Mouse (Mus musculus) kidney, postnatal 0 days (tissue): ENCODE measurements around the gene Susd5. TPM values are rescaled to one million over a fixed set of nuclear protein-coding genes. Genes with fewer than 3 reads are reported as not detected.

ENCODE experiments used
- ATAC-seq: fragments of 200-750 bp; cut with Nextera tagmentation; replicated peaks from 2 replicates; pipeline ENCODE4 v1.8.0; 2017; ENCODE audit warnings: low read depth, moderate number of reproducible peaks, moderate TSS enrichment, moderate library complexity; ENCODE audit not compliant: low FRiP score
- DNase-seq: peaks from one replicate; pipeline ENCODE4 v3.0.0-alpha.2; 2016; ENCODE audit warnings: low spot score
- H3K27ac ChIP-seq: fragments of 300-500 bp; sonication (generic); 2 replicates; pipeline ENCODE4 v1.5.1; 2014; ENCODE audit warnings: mild to moderate bottlenecking
- H3K27me3 ChIP-seq: fragments of 300-500 bp; sonication (generic); 2 replicates; pipeline ENCODE4 v1.6.1; 2014; ENCODE audit warnings: low read length, mixed read lengths; ENCODE audit not compliant: insufficient read depth
- H3K36me3 ChIP-seq: fragments of 300-500 bp; sonication (generic); 2 replicates; pipeline ENCODE4 v1.6.1; 2014; ENCODE audit warnings: low read length, mixed read lengths; ENCODE audit not compliant: insufficient read depth
- H3K4me1 ChIP-seq: fragments of 300-500 bp; sonication (generic); replicated peaks from 2 replicates; pipeline ENCODE4 v1.6.1; 2014; ENCODE audit warnings: antibody characterized with exemption, low read length, mixed read lengths; ENCODE audit not compliant: insufficient read depth
- H3K4me2 ChIP-seq: fragments of 300-500 bp; sonication (generic); 2 replicates; pipeline ENCODE4 v1.6.1; 2014; ENCODE audit warnings: mild to moderate bottlenecking, low read length, moderate library complexity, mixed read lengths
- H3K4me3 ChIP-seq: fragments of 300-500 bp; sonication (generic); replicated peaks from 2 replicates; pipeline ENCODE4 v1.5.1; 2014; ENCODE audit warnings: low read depth, low read length
- H3K9ac ChIP-seq: fragments of 300-500 bp; sonication (generic); 2 replicates; pipeline ENCODE4 v1.6.1; 2014; ENCODE audit warnings: low read depth, low read length
- H3K9me3 ChIP-seq: fragments of 300-500 bp; sonication (generic); replicated peaks from 2 replicates; pipeline ENCODE4 v1.6.1; 2016; ENCODE audit warnings: low read length, inconsistent platforms, mixed read lengths
- CTCF ChIP-seq: IDR thresholded peaks from 2 replicates; pipeline ENCODE4 v1.5.1; 2016; ENCODE audit warnings: antibody characterized with exemption, low read depth, mild to moderate bottlenecking, moderate library complexity
- WGBS: fragments of 180-500 bp; shearing (Covaris S2); extraction: QIAGEN DNeasy Blood & Tissue Kit; methylation state at CpG from one replicate; pipeline ENCODE4 v1.1.7; 2014; 5-methylcytosine and 5-hydroxymethylcytosine counted together
- polyA plus RNA-seq: library from polyadenylated mRNA; unstranded; fragments of >200 nt; fragmentation: Nextera tagmentation; extraction: Ambion mirVana; gene quantifications from 2 replicates; pipeline ENCODE4 v1.2.1, GENCODE M21; 2015

Gene Susd5
- polyA plus RNA-seq, 1 experiment from 2014 or later = 0.82 TPM

DNA sequence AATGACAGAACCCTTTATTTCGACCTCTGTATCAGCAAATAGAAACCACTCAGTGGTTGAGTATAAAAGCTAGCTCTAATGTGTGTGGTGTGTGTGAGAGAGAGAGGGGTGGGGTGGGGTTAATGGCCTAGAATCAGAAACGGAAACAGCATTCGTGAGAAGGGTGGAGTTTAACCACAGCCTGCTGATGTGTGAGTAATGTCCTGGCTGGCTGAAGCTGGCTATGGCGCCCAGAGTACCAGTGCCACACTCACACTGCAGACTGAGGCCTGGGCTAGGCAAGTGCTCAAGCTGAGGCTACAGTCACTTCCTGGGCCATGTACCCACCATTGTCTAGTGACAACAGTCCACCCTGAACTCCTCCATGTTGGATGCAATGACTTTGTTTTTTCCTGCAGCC, 40.5 kb upstream of the Susd5 start:
- 66% methylated on average over 4 of the region's 4 CpGs for WGBS
- Histone ChIP-seq H3K4me2 (no peak overlapping the region), H3K27me3 (no peaks in the 10 kb centered on the region), H3K9ac (no peak overlapping the region), H3K4me1 (no peaks in the 10 kb centered on the region), H3K9me3 (no peaks in the 10 kb centered on the region), H3K4me3 (no peak overlapping the region), H3K27ac (no peak overlapping the region), H3K36me3 (no peaks in the 10 kb centered on the region)
- DNase-seq (no peak), ATAC-seq (no peak)
- no peak for TF ChIP-seq CTCF

DNA sequence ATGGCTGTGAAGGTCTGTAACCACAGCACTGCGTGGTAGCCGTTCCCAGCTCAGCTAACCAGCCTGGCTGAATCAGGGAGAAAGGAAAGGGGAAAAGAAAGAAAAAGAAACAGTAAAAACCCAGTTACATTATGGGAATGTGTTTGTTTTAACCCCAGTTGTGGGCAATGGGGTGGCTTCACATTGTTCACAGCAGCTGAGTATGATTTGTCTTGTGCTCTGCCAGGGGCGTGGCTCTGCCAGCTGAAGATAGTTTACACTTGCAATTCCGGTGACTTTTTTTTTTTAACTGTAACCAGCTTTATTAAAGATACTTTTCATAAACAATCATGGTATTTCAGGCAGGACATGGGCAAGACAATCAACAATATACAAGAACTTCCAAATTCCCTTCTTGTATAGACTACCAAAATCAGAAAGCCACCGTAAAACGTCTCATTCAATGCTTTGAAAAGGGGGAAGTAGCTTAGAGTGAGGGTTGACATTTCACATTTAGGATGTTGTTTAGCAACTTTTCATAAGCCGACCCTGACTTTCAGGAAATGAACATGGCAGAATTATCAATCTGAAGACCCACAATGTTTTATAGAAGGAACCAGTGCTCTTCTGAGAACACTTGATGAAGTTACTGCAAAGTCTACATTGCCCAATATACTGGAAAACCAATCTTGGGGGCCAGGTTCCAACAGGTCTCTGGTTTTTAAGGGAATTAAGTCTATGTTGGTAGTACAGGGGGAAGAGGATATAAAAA, 37.8 kb upstream of the Susd5 start:
- H3K27ac ChIP-seq = no peak overlapping the region
- no peak for TF ChIP-seq CTCF
- no peaks in the 10 kb centered on the region for H3K27me3 ChIP-seq
- H3K9me3 ChIP-seq = no peaks in the 10 kb centered on the region
- ATAC-seq (no peak), DNase-seq (no peak)
- 85% methylated on average over 7 of the region's 7 CpGs for WGBS
- H3K4me1 ChIP-seq = no peaks in the 10 kb centered on the region
- H3K9ac ChIP-seq = no peak overlapping the region
- H3K4me2 ChIP-seq = no peak overlapping the region
- no peak overlapping the region for H3K4me3 ChIP-seq
- no peaks in the 10 kb centered on the region for H3K36me3 ChIP-seq

DNA sequence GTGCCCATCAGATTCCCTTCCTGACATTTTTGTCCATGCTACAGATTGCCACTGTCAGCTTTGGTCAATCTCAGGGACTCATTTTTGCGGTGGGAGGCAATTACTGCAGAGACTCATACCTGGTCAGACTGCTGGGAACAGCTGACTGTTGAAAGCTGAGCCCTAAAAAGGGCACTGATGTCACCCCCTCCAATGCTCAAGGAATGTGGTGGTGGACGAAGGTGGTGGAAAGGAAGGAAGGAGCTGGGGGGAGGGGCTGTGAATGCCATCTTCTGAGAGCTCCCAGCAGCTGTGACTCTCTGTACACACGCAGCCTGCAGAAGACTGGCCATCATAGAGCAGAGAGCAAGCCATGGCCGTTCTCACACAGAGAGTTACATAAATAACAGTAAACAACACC, 34.8 kb upstream of the Susd5 start:
- 40% methylated on average over 4 of the region's 4 CpGs for WGBS
- no peak overlapping the region for H3K4me3 ChIP-seq
- no peak for DNase-seq
- peaks cover 4% of the 10 kb centered on the region; the same call in 1 of the 2 replicates for H3K4me1 ChIP-seq
- no peaks in the 10 kb centered on the region for H3K27me3 ChIP-seq
- H3K27ac ChIP-seq = no peak overlapping the region
- no peaks in the 10 kb centered on the region for H3K9me3 ChIP-seq
- ATAC-seq = no peak
- no peak for TF ChIP-seq CTCF
- no peak overlapping the region for H3K4me2 ChIP-seq
- no peaks in the 10 kb centered on the region for H3K36me3 ChIP-seq
- H3K9ac ChIP-seq = no peak overlapping the region

GRCm38 (mm10) chr9:114025182-114025581, 31.8 kb upstream of the Susd5 start:
- no peak for TF ChIP-seq CTCF
- no peak overlapping the region for H3K27ac ChIP-seq
- ATAC-seq = no peak
- H3K9ac ChIP-seq = no peak overlapping the region
- WGBS = 32% methylated on average over 9 of the region's 9 CpGs
- H3K4me3 ChIP-seq = no peak overlapping the region
- no peaks in the 10 kb centered on the region for H3K27me3 ChIP-seq
- H3K4me1 ChIP-seq = peaks cover 4% of the 10 kb centered on the region; the same call in 1 of the 2 replicates
- no peaks in the 10 kb centered on the region for H3K9me3 ChIP-seq
- no peak for DNase-seq
- no peaks in the 10 kb centered on the region for H3K36me3 ChIP-seq
- H3K4me2 ChIP-seq = peak overlapping the region; percentile 14; the same call in 1 of the 2 replicates

DNA sequence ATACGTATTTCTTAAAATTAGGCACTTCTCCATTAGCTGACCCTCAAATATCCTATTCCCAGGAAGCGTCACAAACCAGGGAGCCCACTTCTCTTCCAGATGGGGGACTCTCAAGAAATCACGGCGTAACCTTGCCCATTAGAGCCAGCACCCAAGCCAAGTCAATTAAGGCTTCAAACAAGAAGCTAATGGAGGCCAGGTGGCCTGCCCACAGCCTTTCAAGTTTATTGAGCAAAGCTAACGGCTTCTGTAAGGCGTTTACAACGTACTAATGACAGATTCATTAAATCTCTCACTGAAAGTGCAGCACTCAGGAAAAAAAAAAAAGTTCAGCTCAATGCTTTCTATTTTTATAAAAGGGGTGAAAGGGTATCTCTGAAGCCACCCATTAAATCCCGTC, 31.1 kb upstream of the Susd5 start:
- no peaks in the 10 kb centered on the region for H3K9me3 ChIP-seq
- H3K27me3 ChIP-seq = no peaks in the 10 kb centered on the region
- H3K4me1 ChIP-seq = peaks cover 4% of the 10 kb centered on the region; the same call in 1 of the 2 replicates
- H3K4me2 ChIP-seq = peak overlapping the region; percentile 76
- H3K4me3 ChIP-seq = peak overlapping the region; percentile 47
- no peak for ATAC-seq
- TF ChIP-seq CTCF = no peak
- DNase-seq = peak; percentile 2
- no peaks in the 10 kb centered on the region for H3K36me3 ChIP-seq
- H3K9ac ChIP-seq = no peak overlapping the region
- 5% methylated on average over 8 of the region's 8 CpGs for WGBS
- no peak overlapping the region for H3K27ac ChIP-seq

- TF ChIP-seq CTCF = peak; percentile 11; the same call in 1 of the 2 replicates
- peak; percentile 96 for ATAC-seq
- no peak overlapping the region for H3K27ac ChIP-seq
- WGBS = under 1% methylated on average over 49 of the region's 52 CpGs
- peak overlapping the region; percentile 38; the same call in 1 of the 2 replicates for H3K9ac ChIP-seq
- DNase-seq = peak; percentile 84
- peak overlapping the region; percentile 76 for H3K4me2 ChIP-seq
- peaks cover 4% of the 10 kb centered on the region; the same call in 1 of the 2 replicates for H3K4me1 ChIP-seq
- H3K27me3 ChIP-seq = no peaks in the 10 kb centered on the region
- no peaks in the 10 kb centered on the region for H3K9me3 ChIP-seq
- H3K4me3 ChIP-seq = peak overlapping the region; percentile 47
- H3K36me3 ChIP-seq = no peaks in the 10 kb centered on the region
Measured at GRCm38 (mm10) chr9:114026261-114026934, 30.5 kb upstream of the Susd5 start.
